Mouse (Mus musculus) frontal cortex, adult (tissue): ENCODE results near the gene Plekho1.

Experiments used
- ATAC-seq: cut with Nextera tagmentation; 2 replicates; pipeline ENCODE4 v1.9.2; 2017; ENCODE audit warnings: mild to moderate bottlenecking, moderate library complexity, mixed read lengths; ENCODE audit not compliant: low TSS enrichment

Gene Plekho1

DNA sequence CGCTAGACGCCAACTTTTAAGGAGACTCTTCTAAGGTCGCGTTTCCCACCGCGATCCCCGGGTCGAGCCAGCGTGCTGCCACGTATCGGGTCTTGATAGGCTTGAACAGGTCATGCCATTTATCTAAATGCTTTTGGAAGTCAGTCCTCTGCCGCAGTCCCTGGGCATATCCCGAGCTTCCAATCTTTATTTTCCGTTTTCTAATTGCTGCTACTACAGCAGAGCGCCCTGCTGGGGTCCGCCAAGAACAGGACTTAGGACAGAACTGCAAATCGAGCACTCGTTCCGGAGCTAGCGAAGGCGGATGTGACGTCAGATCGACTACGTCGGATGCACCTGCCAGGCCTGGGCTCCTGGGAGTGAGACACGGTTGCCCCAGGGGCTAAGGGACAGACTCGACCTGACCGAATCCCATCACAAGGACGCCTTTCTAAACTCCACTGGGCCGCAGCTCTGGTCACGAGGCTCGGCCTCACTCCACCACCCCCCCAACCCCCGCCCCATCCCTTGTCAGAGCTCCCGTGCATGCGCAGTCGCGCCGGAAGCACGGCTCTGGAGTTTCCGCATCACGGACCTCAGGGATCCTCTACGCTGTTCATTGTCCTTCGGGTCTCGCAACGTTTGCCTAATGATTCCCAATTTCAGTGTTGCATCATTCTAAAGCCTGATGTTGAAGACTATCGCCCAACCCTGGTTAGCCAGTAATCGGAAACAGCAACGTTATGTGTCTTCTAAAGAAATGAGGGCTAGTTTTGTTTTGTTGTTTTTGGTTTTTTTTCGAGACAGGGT is 44.8 kb downstream of the Plekho1 start:
- peak; percentile 97 for ATAC-seq

DNA sequence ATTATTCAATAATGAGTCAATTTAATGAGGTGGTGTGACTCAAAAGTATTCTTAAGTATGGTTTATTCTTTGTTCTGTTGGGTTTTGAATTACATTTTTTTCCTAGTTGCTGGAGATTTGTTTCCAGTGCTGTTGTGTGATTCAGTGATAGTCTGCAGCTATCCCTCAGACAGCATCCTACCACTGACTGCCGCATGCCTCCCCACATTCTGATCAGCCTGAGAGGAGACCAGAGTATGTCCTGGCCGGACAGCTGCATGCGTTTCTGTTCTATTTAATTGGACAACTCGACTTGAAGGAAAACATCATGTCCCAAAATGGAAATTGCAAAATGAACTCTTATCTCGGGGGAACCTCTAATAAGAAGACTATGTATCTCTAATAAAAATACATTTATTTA is 47.5 kb downstream of the Plekho1 start:
- ATAC-seq: no peak

DNA sequence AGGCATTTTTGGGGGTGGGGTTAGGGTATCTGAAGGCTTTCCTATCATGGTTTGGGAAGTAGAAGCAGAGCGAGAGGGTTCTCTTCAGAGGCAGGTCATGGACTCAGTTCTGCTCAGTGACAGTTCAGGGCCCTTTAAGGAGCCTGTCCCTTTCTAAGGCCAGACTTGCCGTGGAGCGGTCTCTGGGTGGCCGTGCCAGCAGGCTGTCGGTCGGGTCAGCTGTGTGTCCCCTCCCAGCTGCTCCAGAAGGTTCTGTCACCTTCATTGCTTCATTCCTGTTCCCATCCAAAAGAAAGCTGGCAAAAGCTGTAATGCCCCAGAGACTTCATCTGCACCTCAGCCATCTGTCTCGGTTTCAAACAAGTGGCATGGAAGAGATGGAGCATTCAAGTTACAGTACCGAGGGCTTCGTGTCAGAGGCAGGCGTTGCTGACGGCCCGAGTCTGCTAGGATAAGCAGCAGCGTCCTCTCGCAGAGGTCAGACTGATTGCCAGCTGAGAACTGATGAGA is 50.0 kb downstream of the Plekho1 start:
- no peak for ATAC-seq

DNA sequence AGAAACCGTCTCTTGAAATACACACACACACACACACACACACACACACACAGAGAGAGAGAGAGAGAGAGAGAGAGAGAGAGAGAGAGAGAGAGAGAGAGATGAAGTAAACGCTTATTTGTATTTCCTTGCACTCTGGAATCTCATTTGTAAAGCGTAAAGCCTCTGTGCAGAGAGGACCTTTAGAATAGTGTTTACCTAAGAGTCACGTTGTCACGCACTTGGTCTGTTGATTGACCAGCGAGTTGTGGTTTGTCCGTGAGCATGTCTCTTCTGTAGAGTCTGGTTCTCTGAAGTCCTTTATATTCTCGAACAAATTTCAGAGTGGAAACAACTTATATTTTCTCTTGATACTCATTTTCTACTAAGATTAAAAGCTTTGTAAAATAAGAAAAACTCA is 51.1 kb downstream of the Plekho1 start:
- no peak for ATAC-seq

DNA sequence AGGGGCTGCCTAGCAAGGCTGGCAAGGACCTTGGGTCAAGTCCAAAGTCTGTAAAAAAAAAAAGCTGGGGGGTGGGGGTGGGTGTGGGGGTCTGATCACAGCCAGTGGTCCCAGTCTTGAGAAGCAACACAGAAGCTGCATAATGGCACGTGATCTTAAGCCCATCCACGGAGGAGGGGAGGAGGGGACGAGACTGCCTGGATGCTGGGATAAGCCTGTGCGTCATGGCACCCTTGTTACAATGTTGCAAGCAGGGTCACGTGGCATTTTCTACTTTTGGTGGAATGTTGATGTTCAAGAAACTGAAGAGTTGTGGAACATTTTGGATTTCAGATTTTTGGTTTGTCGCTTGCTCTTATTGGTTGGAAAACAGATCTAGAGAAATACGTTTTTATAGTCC is 52.6 kb downstream of the Plekho1 start:
- no peak for ATAC-seq

DNA sequence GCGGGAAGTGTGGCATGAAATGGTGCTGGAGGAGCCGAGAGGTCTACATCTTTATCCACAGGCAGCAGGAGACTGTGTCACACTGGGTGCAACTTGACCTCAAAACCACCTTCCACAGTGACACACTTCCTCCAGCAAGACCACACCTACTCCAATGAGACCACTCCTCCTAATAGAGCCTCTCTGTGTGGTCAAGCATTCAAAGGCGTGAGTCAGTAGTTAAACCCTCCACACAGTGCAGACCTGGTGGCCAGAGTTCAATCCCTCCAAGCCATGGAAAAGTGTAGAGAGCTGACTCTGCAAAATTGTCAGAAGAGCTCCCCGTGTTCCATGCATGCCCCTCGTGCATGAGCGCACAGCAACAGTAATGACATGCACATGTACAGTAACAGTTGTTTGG is 53.1 kb downstream of the Plekho1 start:
- no peak for ATAC-seq

DNA sequence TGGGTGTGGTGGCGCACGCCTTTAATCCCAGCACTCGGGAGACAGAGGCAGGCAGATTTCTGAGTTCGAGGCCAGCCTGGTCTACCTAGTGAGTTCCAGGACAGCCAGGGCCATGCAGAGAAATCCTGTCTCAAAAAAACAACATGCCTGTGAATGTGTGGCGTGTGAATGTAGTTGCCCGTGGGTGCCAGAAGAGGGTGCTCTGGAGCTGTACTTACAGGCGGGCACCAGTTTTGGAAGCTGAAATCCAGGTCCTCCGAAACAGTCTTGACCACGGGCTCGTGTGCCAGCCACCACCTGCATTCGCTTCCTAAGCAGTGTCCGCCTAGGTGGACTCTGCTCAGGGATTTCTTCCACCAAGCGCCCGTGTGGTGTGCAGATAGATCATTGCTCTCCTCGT is 57.0 kb downstream of the Plekho1 start:
- no peak for ATAC-seq
